Mouse (Mus musculus) bone marrow, adult 2 months (tissue): ENCODE data around the gene Pramef8.

Experiments used
- CTCF ChIP-seq: fragments of 200-500 bp; IDR thresholded peaks from 2 replicates; pipeline ENCODE4 v1.5.1; 2011; ENCODE audit warnings: low read length, control low read depth; ENCODE audit not compliant: control insufficient read depth, insufficient read depth
- POLR2A ChIP-seq: fragments of 200-500 bp; IDR thresholded peaks from 2 replicates; pipeline ENCODE4 v1.6.1; 2011; ENCODE audit warnings: low read depth, mild to moderate bottlenecking, control low read depth, low read length, borderline replicate concordance; ENCODE audit not compliant: control insufficient read depth

DNA sequence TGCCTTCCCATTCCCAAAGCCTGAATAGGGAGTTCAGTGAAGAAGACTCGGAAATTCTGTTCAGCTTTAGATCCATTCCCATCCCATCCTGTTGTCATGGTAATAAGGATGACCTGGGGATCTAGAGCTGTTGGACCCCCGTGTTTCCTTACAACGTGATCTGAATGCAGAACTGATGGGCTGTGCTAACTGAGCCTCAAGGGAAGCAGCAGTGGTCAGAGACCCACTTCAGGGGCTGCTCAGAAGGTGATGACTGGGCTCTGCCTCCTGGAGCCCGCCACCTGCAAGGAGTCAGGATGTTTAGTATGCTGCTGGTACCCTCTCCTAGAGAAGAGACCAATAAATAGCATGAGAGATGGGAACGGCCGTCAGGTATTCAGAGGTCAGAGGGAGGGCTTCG, 32.7 kb upstream of the Pramef8 start:
- TF ChIP-seq CTCF (no peak), POLR2A (no peak)
